Mouse (Mus musculus) embryonic stem cell, embryonic (primary cell): Measurements from ENCODE around the gene Eif3a.

ENCODE experiments used
- CTCF ChIA-PET, 4 experiments: fragments of 300-600 bp in 2 of 4; fragments of 350-600 bp in 2 of 4; sonication (Branson Sonifier 250); formaldehyde crosslinking; loops; one replicate each; lab custom pipeline; 2022; ENCODE audit warnings: inconsistent platforms in 2 of 4; lab: Charles Lee
- POLR2A ChIA-PET, 4 experiments: fragments of 300-600 bp in 2 of 4; fragments of 350-600 bp in 2 of 4; sonication (Branson Sonifier 250); formaldehyde crosslinking; loops; one replicate each; lab custom pipeline; 2022; ENCODE audit warnings: antibody characterized with exemption in 4 of 4, inconsistent platforms in 1 of 4; lab: Charles Lee

The Eif3a gene

DNA sequence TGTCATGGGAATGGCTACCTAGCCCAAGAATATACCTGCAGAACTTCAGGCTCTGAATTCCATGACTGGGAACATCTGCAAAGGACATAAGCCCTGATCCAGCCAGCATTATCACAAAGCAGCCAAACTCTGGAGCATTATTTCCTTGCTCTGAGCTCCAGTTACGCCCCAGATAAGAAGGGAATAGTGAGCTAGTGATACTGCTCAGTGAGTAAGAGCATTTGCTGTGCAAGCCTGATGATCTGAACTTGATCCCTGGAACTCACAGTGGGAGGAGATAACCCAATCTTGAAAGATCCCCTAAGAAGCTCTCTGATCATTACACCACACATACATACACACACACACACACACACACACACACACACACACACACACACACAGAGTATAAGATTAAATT, 59.2 kb downstream of the Eif3a start:
- ChIA-PET POLR2A (interaction anchor here in 1 of 4 experiments (0.6 to 3.9 kb wide), 6 partner anchors 10 to 272 kb away, joined by 3 to 20 read pairs (median 4); partner anchors contain the start of genes Fam45a and Nanos1), CTCF (interaction anchor here in 3 of 4 experiments (0.6 to 3.4 kb wide), 9 partner anchors 9 to 333 kb away, joined by 3 to 14 read pairs (median 3); no protein-coding TSS in a partner anchor)

DNA sequence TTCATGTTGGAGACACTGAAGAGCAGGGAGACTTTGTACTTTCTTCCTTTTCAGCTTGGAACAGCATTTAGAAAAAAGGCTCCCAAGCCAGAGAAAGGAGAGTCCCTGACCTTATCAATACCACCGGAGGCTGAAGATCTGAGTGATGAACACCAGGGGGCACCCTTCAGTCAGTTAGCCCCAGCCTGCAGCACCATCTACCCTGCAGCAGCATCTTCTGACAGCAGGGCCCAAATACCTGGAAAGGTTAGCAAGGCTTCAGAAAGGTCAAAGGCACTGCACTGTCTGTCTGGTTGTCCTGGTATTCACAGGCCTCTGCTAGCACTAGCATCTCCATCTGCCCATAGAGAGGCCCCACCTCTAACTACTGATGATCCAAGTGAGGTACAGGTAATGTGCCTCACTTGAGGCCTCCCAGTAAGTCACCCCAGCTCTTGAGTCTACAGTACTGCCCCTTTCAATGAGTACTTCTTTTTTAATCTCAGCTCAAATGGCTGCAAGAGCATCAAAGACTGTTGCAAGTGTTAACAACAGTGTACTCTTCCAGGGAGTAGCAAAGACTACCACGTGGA, 60.1 kb downstream of the Eif3a start:
- ChIA-PET POLR2A (interaction anchor here in 2 of 4 experiments (0.8 to 3.9 kb wide), 3 partner anchors 25 to 82 kb away, joined by 3 to 20 read pairs (median 4); partner anchors contain the start of gene Nanos1 (in 2 of the 2)), CTCF (interaction anchor here in 3 of 4 experiments (0.6 to 3.4 kb wide), 5 partner anchors 10 to 182 kb away, joined by 3 to 14 read pairs (median 5); partner anchors contain the start of gene Nanos1 (in 1 of the 3))

DNA sequence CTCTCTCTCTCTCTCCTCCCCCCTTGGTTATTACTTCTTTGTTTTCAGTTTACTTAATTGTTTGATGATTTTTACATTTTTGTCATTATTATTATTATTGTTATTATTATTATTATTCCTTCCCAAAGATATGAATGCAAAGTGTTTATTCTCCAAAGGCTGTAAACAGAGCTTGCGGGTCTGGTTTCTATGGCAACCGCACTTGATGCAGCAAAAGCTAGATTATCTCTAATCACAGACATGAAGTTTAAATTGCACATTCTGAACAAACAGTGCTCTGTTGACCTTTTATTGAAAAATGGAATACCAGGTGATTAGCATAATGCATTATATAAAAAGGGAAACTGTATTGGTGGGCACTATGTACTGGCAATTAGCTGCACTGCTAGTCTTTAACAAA, 74.1 kb downstream of the Eif3a start:
- POLR2A ChIA-PET = interaction anchor here in 2 of 4 experiments (0.7 to 1.2 kb wide), 2 partner anchors 39 to 455 kb away, joined by 4 to 5 read pairs; no protein-coding TSS in a partner anchor

DNA sequence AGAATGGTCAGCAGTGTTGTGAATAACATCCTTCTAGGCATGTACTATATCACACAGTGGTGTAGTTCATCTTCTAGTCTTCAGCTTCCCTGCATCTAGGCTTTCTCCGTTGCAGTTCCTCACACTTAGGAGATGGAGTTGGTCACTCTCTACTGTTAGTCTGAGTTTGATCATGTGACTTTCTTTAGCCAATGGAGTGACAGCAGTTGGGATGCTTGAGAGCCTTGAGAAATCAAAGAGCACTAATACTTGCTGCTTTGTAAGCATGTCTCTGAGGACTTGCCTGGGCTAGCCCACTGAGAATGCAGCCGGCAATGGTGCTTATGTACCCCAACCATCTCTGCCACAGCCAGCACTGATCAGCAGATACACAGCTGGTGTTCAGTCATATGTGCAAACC, 77.9 kb downstream of the Eif3a start:
- POLR2A ChIA-PET = interaction anchor here in 2 of 4 experiments (0.7 to 0.9 kb wide), 2 partner anchors 102 to 132 kb away, joined by 3 to 4 read pairs; partner anchors contain the start of gene Cacul1 (in 1 of the 2)

More for the DNA sequence above, 74.1 kb downstream of the Eif3a start:
- CTCF ChIA-PET = no interaction called here

More for the DNA sequence above, 77.9 kb downstream of the Eif3a start:
- CTCF ChIA-PET = interaction anchor here in 1 of 4 experiments (0.6 kb wide), 1 partner anchor 275 kb away, joined by 3 read pairs; no protein-coding TSS in a partner anchor
